Mouse (Mus musculus): ENCODE data around the gene Prl.

GRCm38 (mm10) chr13:27059177-27059576 lies 1.8 kb downstream of the Prl start:
- TF ChIP-seq EP300 (IDR thresholded peaks at IDR 0.05; ENCODE audit: low read depth), result no peak
- TF ChIP-seq CTCF (IDR thresholded peaks at IDR 0.05; ENCODE audit: low read depth), result no peak

Data from liver, embryonic 14.5 days (tissue).